Mouse (Mus musculus): ENCODE data around the gene Mgp. TPM values are rescaled to one million over a fixed set of nuclear protein-coding genes. Genes with fewer than 3 reads are reported as not detected.

Mgp gene
- 100 to 1,000 TPM; 238 to 732 TPM for polyA plus RNA-seq (2012; fragmentation: generic; extraction: Trizol)

GRCm38 (mm10) chr6:136875670-136876069, at the start of gene Mgp:
Gene Mgp (minus strand): TSS chr6:136875823.

GRCm38 (mm10) chr6:136923532-136923931, 47.9 kb upstream of the Mgp start, which contains the start of gene Pde6h:
Gene Pde6h (plus strand): TSS chr6:136923832.

GRCm38 (mm10) chr6:136922080-136922479, 46.5 kb upstream of the Mgp start, which contains the start of gene Erp27:
Gene Erp27 (minus strand): TSS chr6:136922180.

DNA sequence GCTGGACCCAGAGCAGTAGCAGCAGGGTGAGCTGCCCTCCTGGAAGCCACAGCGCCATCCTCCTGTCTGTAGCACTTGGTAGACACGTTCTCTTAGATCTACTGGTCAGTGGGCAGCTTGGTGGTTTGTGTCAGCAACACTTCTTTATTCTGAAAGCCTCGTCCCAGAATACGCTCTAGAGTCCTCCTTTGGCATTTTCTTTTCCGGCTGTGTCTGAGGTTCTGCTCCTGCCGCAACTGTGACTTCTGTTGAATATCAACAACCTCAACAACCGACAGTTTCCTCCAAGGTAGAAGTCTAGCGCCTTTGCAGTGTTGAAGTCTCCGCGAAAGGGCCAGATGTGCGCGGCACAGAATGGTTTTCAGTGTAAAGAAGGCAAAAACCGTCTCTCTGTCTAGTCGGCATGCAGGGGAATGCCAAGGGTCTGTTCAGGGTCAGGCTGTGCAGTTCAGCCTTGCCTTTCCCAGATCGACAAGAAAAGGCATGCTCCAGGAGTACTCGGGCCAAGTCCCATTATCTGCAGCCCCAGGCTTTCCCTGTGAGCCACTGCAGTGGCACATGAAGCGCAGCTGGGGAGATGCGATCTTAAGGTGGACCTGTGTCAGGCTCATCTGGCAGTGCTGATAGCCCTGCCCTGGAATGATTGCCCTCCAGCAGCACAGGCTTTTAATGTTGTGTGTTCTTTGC, 18.3 kb downstream of the Mgp start, which contains the start of gene Art4:
Gene Art4, minus strand, starts transcription at position 548 of the 687 bp plus-strand sequence.

DNA sequence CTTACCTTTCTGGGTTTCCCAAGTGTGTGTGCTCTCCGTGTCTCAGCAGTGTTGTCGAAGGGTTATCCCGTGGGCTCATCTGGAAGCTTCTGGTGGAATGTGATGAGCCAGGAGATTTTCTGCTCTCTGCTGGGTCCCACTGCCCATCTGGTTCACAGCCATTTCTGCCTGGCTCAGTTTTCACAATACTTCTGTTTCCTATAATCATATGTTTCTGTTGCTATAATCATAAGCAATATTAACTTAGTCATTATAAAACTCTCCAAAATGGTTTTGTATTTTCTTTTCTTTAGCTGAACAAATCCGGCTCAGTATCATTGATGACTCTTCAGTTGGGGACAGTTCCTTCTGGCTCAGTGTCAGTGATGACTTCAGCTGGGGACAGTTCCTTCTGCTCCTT, 40.3 kb downstream of the Mgp start, which contains the start of gene Smco3:
Gene Smco3, minus strand, starts transcription at position 101 of the 400 bp plus-strand sequence.

DNA sequence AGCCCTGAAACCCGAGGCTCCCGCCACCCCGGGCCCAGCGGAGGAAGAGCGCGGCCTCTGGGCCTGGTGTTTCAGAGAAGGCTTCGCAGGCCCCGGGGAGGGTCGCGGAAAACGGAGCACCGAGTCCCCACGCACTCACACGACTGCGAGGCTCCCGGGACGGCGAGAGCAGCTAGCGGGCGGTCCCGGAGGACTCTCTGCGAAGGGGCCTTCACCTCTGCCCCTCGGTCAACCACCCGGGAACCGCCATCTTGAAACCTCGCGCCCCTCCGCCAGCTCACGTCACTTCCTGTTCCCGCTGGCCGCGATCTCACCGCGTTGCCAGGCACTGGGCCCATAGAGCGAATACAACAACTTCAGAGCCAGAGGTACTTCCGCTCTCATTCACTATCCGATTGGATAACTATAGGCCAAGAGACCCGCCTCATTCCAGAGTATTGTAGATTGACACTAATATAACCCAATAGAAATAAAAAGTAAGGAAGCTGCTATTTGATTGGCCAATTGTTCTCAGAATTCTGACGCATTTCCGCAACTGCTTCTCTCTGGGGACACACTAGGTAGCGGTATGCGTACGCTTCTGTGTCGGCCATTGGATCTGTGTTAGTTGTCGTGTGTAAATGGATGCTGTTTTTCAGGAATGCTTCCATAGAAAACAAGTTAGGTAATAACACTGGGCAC, 47.6 kb downstream of the Mgp start, which contains the start of gene Wbp11:
Gene Wbp11, minus strand, starts transcription at position 353 of the 681 bp plus-strand sequence.

GRCm38 (mm10) chr6:136827516-136827880, 48.1 kb downstream of the Mgp start, which contains the start of gene BC049715:
Gene BC049715 (plus strand): TSS chr6:136827626.

Other genes starting within 250 kb of the Mgp start
- not detected for gene Plbd1, start 213.9 kb downstream of the Mgp start, polyA plus RNA-seq (2012; fragmentation: generic; extraction: Trizol)
- gene Gucy2c, start 94.1 kb downstream of the Mgp start, polyA plus RNA-seq (2012; fragmentation: generic; extraction: Trizol): not detected
- 1 to 10 TPM in 1 of 2 experiments, under 1 TPM in 1; 0.52 to 2.4 TPM for gene Hist4h4, start 71.4 kb downstream of the Mgp start, polyA plus RNA-seq (2012; fragmentation: generic; extraction: Trizol)
- 100 to 1,000 TPM; 235 to 553 TPM for gene H2afj, start 67.6 kb downstream of the Mgp start, polyA plus RNA-seq (2012; fragmentation: generic; extraction: Trizol)
- under 1 TPM; 0.07 to 0.08 TPM for gene BC049715, start 48.2 kb downstream of the Mgp start, polyA plus RNA-seq (2012; fragmentation: generic; extraction: Trizol)
- gene Wbp11, start 47.6 kb downstream of the Mgp start, polyA plus RNA-seq (2012; fragmentation: generic; extraction: Trizol): 10 to 100 TPM; 17.9 to 42.3 TPM
- gene Smco3, start 40.4 kb downstream of the Mgp start, polyA plus RNA-seq (2012; fragmentation: generic; extraction: Trizol): under 1 TPM in 1 of 2 experiments, not detected in 1; 0.24 TPM
- gene Art4, start 18.1 kb downstream of the Mgp start, polyA plus RNA-seq (2012; fragmentation: generic; extraction: Trizol): not detected
- gene Erp27, start 46.4 kb upstream of the Mgp start, polyA plus RNA-seq (2012; fragmentation: generic; extraction: Trizol): under 1 TPM in 1 of 2 experiments, not detected in 1; 0.13 TPM
- gene Pde6h, start 48.0 kb upstream of the Mgp start, polyA plus RNA-seq (2012; fragmentation: generic; extraction: Trizol): under 1 TPM in 1 of 2 experiments, not detected in 1; under 0.01 TPM
- gene Arhgdib, start 66.1 kb upstream of the Mgp start, polyA plus RNA-seq (2012; fragmentation: generic; extraction: Trizol): 10 to 100 TPM; 10.5 to 30.6 TPM